Comparison of ENCODE assay signal across 8 mouse cellular contexts in genomic region chr16:13754400-13755190, GRCm38 (mm10). TPM values are rescaled to one million over a fixed set of nuclear protein-coding genes. Genes with fewer than 3 reads are reported as not detected.
DNase-seq lines count a peak whose midpoint lies in the region; ATAC-seq and TF ChIP-seq lines count a peak whose summit lies in the region.

No protein-coding gene starts in this region.

- no peaks in the 10 kb centered on the region for H3K27me3 ChIP-seq in heart, embryonic 11.5 days (ENCODE audit: control insufficient read depth, insufficient read depth, low read length)
- no peaks in the 10 kb centered on the region for H3K27me3 ChIP-seq in kidney, embryonic 15.5 days
- H3K27me3 ChIP-seq in limb, embryonic 15.5 days: no peaks in the 10 kb centered on the region
- no peaks in the 10 kb centered on the region for H3K27me3 ChIP-seq in midbrain, postnatal 0 days (ENCODE audit: insufficient read depth, low read length)

- no peaks in the 10 kb centered on the region for H3K36me3 ChIP-seq in heart, embryonic 11.5 days (ENCODE audit: control insufficient read depth, insufficient read depth, low read length)
- no peaks in the 10 kb centered on the region for H3K36me3 ChIP-seq in kidney, embryonic 15.5 days
- H3K36me3 ChIP-seq in limb, embryonic 15.5 days: no peaks in the 10 kb centered on the region
- H3K36me3 ChIP-seq in midbrain, postnatal 0 days (ENCODE audit: insufficient read depth, low read length): no peaks in the 10 kb centered on the region

- peak overlapping the region; percentile 80 for H3K4me2 ChIP-seq in heart, embryonic 11.5 days
- H3K4me2 ChIP-seq in kidney, embryonic 15.5 days: peak overlapping the region; percentile 98
- H3K4me2 ChIP-seq in limb, embryonic 15.5 days: peak overlapping the region; percentile 90
- peak overlapping the region; percentile 83 for H3K4me2 ChIP-seq in midbrain, postnatal 0 days (ENCODE audit: low read depth, low read length, poor library complexity, severe bottlenecking)

- peak overlapping the region; percentile 58 for H3K9ac ChIP-seq in heart, embryonic 11.5 days (ENCODE audit: low read depth, low read length)
- peak overlapping the region; percentile 53 for H3K9ac ChIP-seq in kidney, embryonic 15.5 days
- peak overlapping the region; percentile 44 for H3K9ac ChIP-seq in limb, embryonic 15.5 days
- H3K9ac ChIP-seq in midbrain, postnatal 0 days (replicated peaks; ENCODE audit: low read length, poor library complexity, severe bottlenecking): peak overlapping the region; percentile 55

- WGBS in heart, embryonic 11.5 days (ENCODE audit: insufficient replicate concordance): under 1% methylated on average over 65 of the region's 65 CpGs
- WGBS in kidney, embryonic 15.5 days: under 1% methylated on average over 65 of the region's 65 CpGs
- under 1% methylated on average over 65 of the region's 65 CpGs for WGBS in limb, embryonic 15.5 days
- WGBS in midbrain, postnatal 0 days: under 1% methylated on average over 65 of the region's 65 CpGs

- no peaks in the 10 kb centered on the region for H3K4me1 ChIP-seq in heart, embryonic 11.5 days (ENCODE audit: control insufficient read depth, insufficient read depth, low read length)
- H3K4me1 ChIP-seq in kidney, embryonic 15.5 days: peaks cover 5% of the 10 kb centered on the region
- no peaks in the 10 kb centered on the region for H3K4me1 ChIP-seq in limb, embryonic 15.5 days
- peaks cover 4% of the 10 kb centered on the region; the same call in 1 of the 2 replicates for H3K4me1 ChIP-seq in midbrain, postnatal 0 days (ENCODE audit: insufficient read depth, low read length)

- no peak for TF ChIP-seq CTCF in brain, embryonic 14.5 days (IDR thresholded peaks at IDR 0.05; ENCODE audit: borderline replicate concordance, extremely low read depth, insufficient read depth, insufficient read length)
- TF ChIP-seq CTCF in midbrain, postnatal 0 days (IDR thresholded peaks at IDR 0.05): no peak

- no peaks in the 10 kb centered on the region for H3K9me3 ChIP-seq in heart, embryonic 11.5 days (replicated peaks; ENCODE audit: control insufficient read depth, low read length)
- no peaks in the 10 kb centered on the region for H3K9me3 ChIP-seq in kidney, embryonic 15.5 days (replicated peaks)
- H3K9me3 ChIP-seq in limb, embryonic 15.5 days: no peaks in the 10 kb centered on the region
- H3K9me3 ChIP-seq in midbrain, postnatal 0 days (ENCODE audit: low read length): no peaks in the 10 kb centered on the region

- peak; percentile 92 to 94 for DNase-seq in B cell, adult 2 months
- peak; percentile 98 for DNase-seq in brain, embryonic 14.5 days (ENCODE audit: low read depth)
- DNase-seq in midbrain, postnatal 0 days (ENCODE audit: low spot score): peak; percentile 97
- DNase-seq in spleen, postnatal 10 days (ENCODE audit: low spot score in 2 of 2): peak; percentile 74 to 91

- no peak for TF ChIP-seq POLR2A in brain, embryonic 14.5 days (IDR thresholded peaks at IDR 0.05; ENCODE audit: borderline replicate concordance, extremely low read depth, insufficient read depth, insufficient read length, poor library complexity, severe bottlenecking)

- peak; percentile 95 for ATAC-seq in erythroblast, adult 5-6 weeks (replicated peaks; ENCODE audit: low FRiP score, poor library complexity, severe bottlenecking)
- ATAC-seq in heart, embryonic 11.5 days (replicated peaks; ENCODE audit: insufficient number of reproducible peaks, low FRiP score, low TSS enrichment): peak; percentile 90
- peak; percentile 97 for ATAC-seq in kidney, embryonic 15.5 days (replicated peaks; ENCODE audit: low FRiP score)
- peak; percentile 90 for ATAC-seq in limb, embryonic 15.5 days (ENCODE audit: insufficient number of reproducible peaks, low FRiP score, low TSS enrichment, low read depth)
- ATAC-seq in midbrain, postnatal 0 days (ENCODE audit: low FRiP score): peak; percentile 97

- H3K4me3 ChIP-seq in heart, embryonic 11.5 days (ENCODE audit: low read depth, low read length): peak overlapping the region; percentile 63
- H3K4me3 ChIP-seq in kidney, embryonic 15.5 days (replicated peaks): peak overlapping the region; percentile 73
- peak overlapping the region; percentile 68 for H3K4me3 ChIP-seq in limb, embryonic 15.5 days
- peak overlapping the region; percentile 56 for H3K4me3 ChIP-seq in midbrain, postnatal 0 days (ENCODE audit: low read depth, low read length)

- H3K27ac ChIP-seq in heart, embryonic 11.5 days (ENCODE audit: low read depth, low read length): no peak overlapping the region
- H3K27ac ChIP-seq in kidney, embryonic 15.5 days: no peak overlapping the region
- no peak overlapping the region for H3K27ac ChIP-seq in limb, embryonic 15.5 days
- peak overlapping the region; percentile 27 for H3K27ac ChIP-seq in midbrain, postnatal 0 days (ENCODE audit: low read depth, low read length)

RNA-seq across cellular contexts. Expression of gene Pla2g10, which starts 23.8 kb away (rescaled TPM):
- 0.29 and 0.34 TPM in 2 replicates for polyA plus RNA-seq in brain, embryonic 14.5 days (2012; rRNA removed)
- not detected in 2 replicates for total RNA-seq in erythroblast, adult 5-6 weeks (2015; ENCODE audit: low replicate concordance)
- not detected in 2 replicates for total RNA-seq in erythroblast, adult 5-6 weeks (2017; ENCODE audit: low replicate concordance)
- polyA plus RNA-seq in heart, embryonic 11.5 days (2014; fragmentation: Nextera tagmentation; extraction: Ambion mirVana): not detected in 2 replicates
- polyA plus RNA-seq in kidney, embryonic 15.5 days (2015; fragmentation: Nextera tagmentation; extraction: Ambion mirVana): 0.53 and 1.6 TPM in 2 replicates
- 0.31 and 0.36 TPM in 2 replicates for polyA plus RNA-seq in limb, embryonic 15.5 days (2015; fragmentation: Nextera tagmentation; extraction: Ambion mirVana)
- not detected in 2 replicates for total RNA-seq in midbrain, postnatal 0 days (2014; rRNA removed)
- polyA plus RNA-seq in midbrain, postnatal 0 days (2015; fragmentation: Nextera tagmentation; extraction: Ambion mirVana): not detected in 2 replicates

RNA-seq across cellular contexts. Expression of gene Rrn3, which starts 25.9 kb away (rescaled TPM):
- 32.2 and 49.1 TPM in 2 replicates for polyA plus RNA-seq in brain, embryonic 14.5 days (2012; rRNA removed)
- 6.3 and 8.5 TPM in 2 replicates for total RNA-seq in erythroblast, adult 5-6 weeks (2015; ENCODE audit: low replicate concordance)
- total RNA-seq in erythroblast, adult 5-6 weeks (2017; ENCODE audit: low replicate concordance): 7.2 and 9.3 TPM in 2 replicates
- polyA plus RNA-seq in heart, embryonic 11.5 days (2014; fragmentation: Nextera tagmentation; extraction: Ambion mirVana): 54.9 and 58.7 TPM in 2 replicates
- 68.2 and 68.9 TPM in 2 replicates for polyA plus RNA-seq in kidney, embryonic 15.5 days (2015; fragmentation: Nextera tagmentation; extraction: Ambion mirVana)
- polyA plus RNA-seq in limb, embryonic 15.5 days (2015; fragmentation: Nextera tagmentation; extraction: Ambion mirVana): 56.0 and 59.2 TPM in 2 replicates
- 77.5 and 85.5 TPM in 2 replicates for total RNA-seq in midbrain, postnatal 0 days (2014; rRNA removed)
- polyA plus RNA-seq in midbrain, postnatal 0 days (2015; fragmentation: Nextera tagmentation; extraction: Ambion mirVana): 74.6 and 80.8 TPM in 2 replicates
